Mouse (Mus musculus) forebrain, embryonic 14.5 days (tissue): ENCODE measurements around the gene Nup98. TPM values are rescaled to one million over a fixed set of nuclear protein-coding genes. Genes with fewer than 3 reads are reported as not detected.

Experiments
- ATAC-seq: fragments of 200-750 bp; cut with Nextera tagmentation; 2 replicates; pipeline ENCODE4 v1.8.0; 2017; ENCODE audit warnings: mild to moderate bottlenecking, moderate library complexity
- DNase-seq: peaks from one replicate; pipeline ENCODE4 v3.0.0-alpha.2; 2015; ENCODE audit warnings: low spot score
- H3K27ac ChIP-seq: fragments of 300-500 bp; sonication (generic); 2 replicates; pipeline ENCODE4 v1.5.1; 2014; ENCODE audit warnings: low read depth, mild to moderate bottlenecking, control low read depth, low read length, moderate library complexity
- H3K27me3 ChIP-seq: fragments of 300-500 bp; sonication (generic); replicated peaks from 2 replicates; pipeline ENCODE4 v1.6.1; 2014; ENCODE audit warnings: low read length, control low read depth, mixed read lengths; ENCODE audit not compliant: control insufficient read depth, insufficient read depth
- H3K36me3 ChIP-seq: fragments of 300-500 bp; sonication (generic); 2 replicates; pipeline ENCODE4 v1.6.1; 2014; ENCODE audit warnings: low read length, control low read depth; ENCODE audit not compliant: control insufficient read depth, insufficient read depth
- H3K4me1 ChIP-seq: fragments of 300-500 bp; sonication (generic); 2 replicates; pipeline ENCODE4 v1.6.1; 2014; ENCODE audit warnings: antibody characterized with exemption, low read length, control low read depth; ENCODE audit not compliant: control insufficient read depth, insufficient read depth
- H3K4me2 ChIP-seq: fragments of 300-500 bp; sonication (generic); 2 replicates; pipeline ENCODE4 v1.6.1; 2014; ENCODE audit warnings: mild to moderate bottlenecking, control low read depth, low read length
- H3K4me3 ChIP-seq: fragments of 300-500 bp; sonication (generic); 2 replicates; pipeline ENCODE4 v1.5.1; 2014; ENCODE audit warnings: low read depth, low read length, control low read depth
- H3K9ac ChIP-seq: fragments of 300-500 bp; sonication (generic); 2 replicates; pipeline ENCODE4 v1.6.1; 2014; ENCODE audit warnings: mild to moderate bottlenecking, low read length, control low read depth, moderate library complexity
- H3K9me3 ChIP-seq: fragments of 300-500 bp; sonication (generic); replicated peaks from 2 replicates; pipeline ENCODE4 v1.6.1; 2016; ENCODE audit warnings: low read length, control low read depth, mixed read lengths; ENCODE audit not compliant: control insufficient read depth
- WGBS: fragments of 180-500 bp; shearing (Covaris S2); extraction: QIAGEN DNeasy Blood & Tissue Kit; methylation state at CpG from one replicate; pipeline ENCODE4 v1.1.7; 2014; 5-methylcytosine and 5-hydroxymethylcytosine counted together
- polyA plus RNA-seq: library from polyadenylated mRNA; unstranded; fragments of >200 nt; fragmentation: Nextera tagmentation; extraction: Ambion mirVana; gene quantifications from 2 replicates; pipeline ENCODE4 v1.2.1, GENCODE M21; 2014

The Nup98 gene
- 21.6 and 26.2 TPM in 2 replicates for polyA plus RNA-seq

DNA sequence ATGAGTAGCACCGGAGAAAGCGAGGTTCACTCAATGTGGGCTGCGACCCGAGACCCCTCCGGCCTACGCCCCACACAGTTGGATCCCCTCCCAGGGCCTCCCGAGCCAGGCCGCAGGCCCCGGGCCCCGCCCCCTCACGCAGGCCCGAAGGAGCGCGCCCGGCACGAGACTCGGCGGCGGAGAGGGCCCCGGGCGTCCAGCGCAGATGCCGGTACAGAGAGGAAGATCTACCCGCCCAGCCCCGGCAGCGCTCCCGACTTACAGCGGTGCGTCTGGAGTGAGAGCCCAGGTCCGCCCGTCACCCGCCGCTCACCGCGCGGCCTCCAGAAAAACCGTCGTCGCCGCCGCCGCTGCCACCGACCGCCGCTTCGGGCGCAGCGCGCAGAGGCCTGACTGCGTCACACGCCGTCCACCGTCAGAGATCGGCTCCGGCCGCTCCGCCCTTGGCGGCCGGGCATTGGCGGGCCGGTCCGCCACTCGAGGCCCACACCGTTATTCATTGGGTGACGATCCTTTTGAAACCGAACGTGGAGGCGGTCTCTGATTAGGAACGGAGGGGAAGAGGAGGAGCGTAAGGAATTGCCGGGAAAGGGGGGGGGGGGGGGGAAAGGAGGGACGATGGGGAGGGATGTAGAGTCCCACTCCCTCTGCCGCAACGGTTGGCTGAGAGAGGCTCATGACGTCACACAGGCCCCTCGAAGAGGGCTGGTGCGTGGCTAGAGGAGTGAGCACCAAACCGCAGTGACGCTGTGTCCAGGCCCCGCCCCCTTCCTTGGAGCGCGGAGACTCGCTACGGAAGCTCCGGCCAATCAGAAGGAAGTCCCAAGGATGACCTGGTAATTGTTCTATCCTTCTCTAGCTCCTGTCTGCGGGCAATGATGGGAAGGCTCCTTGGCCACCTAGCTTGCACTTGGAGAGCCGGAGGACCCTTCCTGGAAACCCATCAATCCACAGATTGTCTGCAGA is at the start of gene Nup98, which contains the start of gene Pgap2:
Gene Nup98 (minus strand): TSS at position 421 of the 966 bp plus-strand sequence.
Gene Pgap2 (plus strand): TSS at position 453 of the 966 bp plus-strand sequence.
- H3K9ac ChIP-seq: peak within 1 kb of the TSS; percentile 85
- WGBS: under 1% methylated on average over 69 of the region's 87 CpGs

GRCm38 (mm10) chr7:102258753-102259152 is 48.8 kb upstream of the Nup98 start:
- ATAC-seq: no peak
- Histone ChIP-seq H3K9ac (no peak overlapping the region), H3K4me1 (no peaks in the 10 kb centered on the region), H3K4me2 (no peak overlapping the region), H3K9me3 (no peaks in the 10 kb centered on the region), H3K36me3 (no peaks in the 10 kb centered on the region), H3K27me3 (no peaks in the 10 kb centered on the region), H3K4me3 (no peak overlapping the region), H3K27ac (no peak overlapping the region)
- WGBS: 66% methylated on average over 3 of the region's 3 CpGs
- no peak for DNase-seq

More for the DNA sequence above, at the start of gene Nup98, which contains the start of gene Pgap2:
- no peaks in the 10 kb centered on the region for H3K36me3 ChIP-seq
- H3K4me2 ChIP-seq: peak within 1 kb of the TSS; percentile 93
- peak within 1 kb of the TSS; percentile 94 for H3K27ac ChIP-seq
- peak within 1 kb of the TSS; percentile 86 for H3K4me3 ChIP-seq
- peaks cover 10% of the 10 kb centered on the region for H3K4me1 ChIP-seq
- DNase-seq (peak; percentile 100), ATAC-seq (peak; percentile 98)
- H3K27me3 ChIP-seq: no peaks in the 10 kb centered on the region
- H3K9me3 ChIP-seq: no peaks in the 10 kb centered on the region

GRCm38 (mm10) chr7:102258189-102258588 is 48.2 kb upstream of the Nup98 start:
- H3K9me3 ChIP-seq: no peaks in the 10 kb centered on the region
- ATAC-seq: peak; percentile 90
- no peak overlapping the region for H3K4me3 ChIP-seq
- no peak overlapping the region for H3K27ac ChIP-seq
- peak; percentile 87 for DNase-seq
- no peak overlapping the region for H3K4me2 ChIP-seq
- no peak overlapping the region for H3K9ac ChIP-seq
- no peaks in the 10 kb centered on the region for H3K4me1 ChIP-seq
- H3K36me3 ChIP-seq: no peaks in the 10 kb centered on the region
- no peaks in the 10 kb centered on the region for H3K27me3 ChIP-seq
- WGBS: 18% methylated on average over 4 of the region's 4 CpGs

GRCm38 (mm10) chr7:102256636-102257035 is 46.7 kb upstream of the Nup98 start:
- ATAC-seq (no peak), DNase-seq (no peak)
- H3K9me3 ChIP-seq: no peaks in the 10 kb centered on the region
- H3K36me3 ChIP-seq: no peaks in the 10 kb centered on the region
- H3K4me1 ChIP-seq: no peaks in the 10 kb centered on the region
- H3K9ac ChIP-seq: no peak overlapping the region
- H3K27ac ChIP-seq: no peak overlapping the region
- no peaks in the 10 kb centered on the region for H3K27me3 ChIP-seq
- no peak overlapping the region for H3K4me2 ChIP-seq
- 83% methylated on average over 3 of the region's 3 CpGs for WGBS
- H3K4me3 ChIP-seq: no peak overlapping the region

DNA sequence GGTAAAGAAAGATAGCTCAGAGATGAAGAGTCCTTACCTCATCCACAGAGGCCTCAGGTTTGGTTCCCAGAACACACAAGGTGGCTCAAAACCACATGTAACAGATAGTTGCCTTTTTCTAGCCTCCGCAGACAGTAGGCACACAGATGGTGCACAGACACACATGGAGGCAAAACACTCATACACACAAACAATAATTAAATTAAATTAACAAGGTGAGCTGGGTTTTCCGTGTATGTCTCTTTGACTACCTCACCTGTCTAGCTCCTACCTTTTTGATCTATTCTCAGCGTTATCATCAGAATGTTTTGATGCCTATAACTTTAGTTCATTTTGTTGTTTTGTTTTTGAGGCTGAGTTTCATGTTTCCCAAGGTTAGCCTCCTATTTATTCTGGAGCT is 46.0 kb upstream of the Nup98 start, which contains the start of gene Rhog:
Gene Rhog (minus strand): TSS at position 101 of the 400 bp plus-strand sequence.
- H3K36me3 ChIP-seq: no peaks in the 10 kb centered on the region
- no peak within 1 kb of the TSS for H3K27ac ChIP-seq
- ATAC-seq: no peak
- no peaks in the 10 kb centered on the region for H3K9me3 ChIP-seq
- no peaks in the 10 kb centered on the region for H3K27me3 ChIP-seq
- no peaks in the 10 kb centered on the region; the same call in 1 of the 2 replicates for H3K4me1 ChIP-seq
- no peak for DNase-seq
- H3K9ac ChIP-seq: no peak within 1 kb of the TSS
- no peak within 1 kb of the TSS for H3K4me2 ChIP-seq
- WGBS: 80% methylated on average over 3 of the region's 3 CpGs
- no peak within 1 kb of the TSS for H3K4me3 ChIP-seq

- Histone ChIP-seq H3K4me2 (no peak overlapping the region), H3K9me3 (no peaks in the 10 kb centered on the region), H3K27me3 (no peaks in the 10 kb centered on the region), H3K9ac (no peak overlapping the region), H3K36me3 (no peaks in the 10 kb centered on the region), H3K4me3 (no peak overlapping the region), H3K4me1 (peaks cover 5% of the 10 kb centered on the region), H3K27ac (no peak overlapping the region)
- DNase-seq (no peak), ATAC-seq (no peak)
- WGBS: 90% methylated on average over 1 of the region's 1 CpGs
Measured at GRCm38 (mm10) chr7:102253631-102254030, 43.7 kb upstream of the Nup98 start.

DNA sequence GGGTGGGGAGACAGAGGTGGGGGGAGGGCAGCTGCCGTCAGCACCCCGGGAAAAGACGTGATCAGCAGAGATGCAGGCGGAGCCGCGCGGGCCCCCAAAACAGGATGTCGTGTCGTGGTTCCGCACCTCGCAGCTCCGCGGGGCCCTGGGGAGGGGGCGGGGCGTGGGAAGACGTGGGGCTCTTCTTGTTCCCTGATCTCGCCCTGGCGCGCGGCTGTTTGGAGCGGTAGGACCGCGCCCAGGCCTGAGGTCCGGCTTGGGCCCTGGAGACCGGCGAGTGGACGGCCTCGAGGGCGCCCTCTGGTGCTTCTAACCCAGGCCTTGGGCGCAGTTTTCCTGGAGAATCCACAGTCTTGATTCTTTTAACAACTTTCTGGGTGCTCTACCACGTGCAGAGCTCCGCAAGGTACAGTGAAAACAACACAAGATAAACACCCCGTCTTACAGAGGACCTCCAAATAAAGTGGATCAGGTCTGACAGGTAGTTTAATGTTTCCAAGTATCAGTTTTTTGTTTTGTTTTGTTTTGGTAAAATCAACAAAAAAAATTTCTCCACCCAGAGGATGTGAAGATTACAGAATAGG is 40.7 kb upstream of the Nup98 start:
- H3K4me3 ChIP-seq: peak overlapping the region; percentile 70
- DNase-seq (peak; percentile 82), ATAC-seq (peak; percentile 79)
- no peaks in the 10 kb centered on the region for H3K36me3 ChIP-seq
- H3K27ac ChIP-seq: peak overlapping the region; percentile 77
- H3K9ac ChIP-seq: peak overlapping the region; percentile 80
- H3K9me3 ChIP-seq: no peaks in the 10 kb centered on the region
- under 1% methylated on average over 33 of the region's 33 CpGs for WGBS
- H3K27me3 ChIP-seq: no peaks in the 10 kb centered on the region
- peak overlapping the region; percentile 94 for H3K4me2 ChIP-seq
- peaks cover 10% of the 10 kb centered on the region for H3K4me1 ChIP-seq

DNA sequence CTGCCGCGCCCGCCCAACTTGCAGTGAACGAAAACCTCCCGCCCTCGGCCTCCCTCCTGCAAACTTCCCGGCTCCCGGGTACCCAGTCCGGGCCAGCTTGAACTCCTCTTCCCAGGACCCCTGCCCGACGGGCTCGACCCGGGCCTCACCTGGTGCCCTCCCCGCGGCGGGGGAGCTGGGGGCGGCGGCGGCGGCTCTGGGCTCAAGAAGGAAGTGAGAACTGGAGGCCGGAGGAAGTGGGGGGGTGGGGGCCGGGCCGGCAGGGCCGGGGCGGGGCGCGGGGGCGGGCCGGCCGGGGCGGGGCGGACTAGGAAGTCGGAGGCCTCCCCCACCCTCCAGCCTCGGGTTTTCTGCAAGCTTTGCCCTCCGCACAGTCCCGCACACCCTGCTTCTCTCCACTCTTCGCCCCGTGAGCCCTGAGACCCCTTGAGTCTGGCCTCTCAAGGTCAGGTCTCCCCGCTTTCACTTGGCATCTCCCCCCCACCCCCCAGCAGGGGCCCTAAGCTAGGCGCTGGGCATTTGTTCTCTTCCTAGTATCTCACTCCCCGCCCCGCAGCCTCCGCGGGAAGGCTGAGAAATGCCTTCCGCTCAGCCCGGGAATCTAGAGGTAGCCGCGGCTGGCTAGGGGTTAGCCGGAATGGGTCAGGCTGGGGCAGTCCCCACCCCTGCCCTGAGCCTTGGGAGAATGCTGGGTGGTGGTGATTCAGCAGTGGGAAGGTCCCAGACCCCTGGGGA is 40.1 kb upstream of the Nup98 start:
- H3K27ac ChIP-seq: peak overlapping the region; percentile 77
- DNase-seq (peak; percentile 68), ATAC-seq (peak; percentile 77)
- peak overlapping the region; percentile 80 for H3K9ac ChIP-seq
- 1% methylated on average over 40 of the region's 49 CpGs for whole genome bisulfite sequencing
- peak overlapping the region; percentile 70 for H3K4me3 ChIP-seq
- H3K9me3 ChIP-seq: no peaks in the 10 kb centered on the region
- no peaks in the 10 kb centered on the region for H3K36me3 ChIP-seq
- H3K27me3 ChIP-seq: no peaks in the 10 kb centered on the region
- peaks cover 10% of the 10 kb centered on the region for H3K4me1 ChIP-seq
- peak overlapping the region; percentile 94 for H3K4me2 ChIP-seq
